Mouse (Mus musculus): Measurements from ENCODE around the gene Nfkbiz. TPM values are rescaled to one million over a fixed set of nuclear protein-coding genes. Genes with fewer than 3 reads are reported as not detected.

Gene Nfkbiz
- polyA plus RNA-seq, 2 experiments: 5.0 to 9.2 TPM

GRCm38 (mm10) chr16:55801629-55802028 lies 37.1 kb downstream of the Nfkbiz start:
- Histone ChIP-seq H3K36me3 (ENCODE audit: control insufficient read depth, insufficient read depth, low read length) (no peaks in the 10 kb centered on the region), H3K4me2 (replicated peaks; ENCODE audit: low read depth, low read length, severe bottlenecking) (no peak overlapping the region), H3K4me3 (replicated peaks; ENCODE audit: low read length) (no peak overlapping the region), H3K9me3 (ENCODE audit: control insufficient read depth, low read length) (no peaks in the 10 kb centered on the region), H3K9ac (ENCODE audit: low read depth, low read length, severe bottlenecking) (no peak overlapping the region), H3K4me1 (ENCODE audit: control insufficient read depth, insufficient read depth, low read length) (no peaks in the 10 kb centered on the region), H3K27me3 (ENCODE audit: control insufficient read depth, insufficient read depth, low read length) (no peaks in the 10 kb centered on the region), H3K27ac (replicated peaks; ENCODE audit: low read depth, low read length) (no peak overlapping the region)
- 76% methylated on average over 1 of the region's 1 CpGs for WGBS
- DNase-seq (ENCODE audit: low spot score): no peak
- no peak for ATAC-seq (ENCODE audit: low FRiP score, low read depth)
- TF ChIP-seq POLR2A (IDR thresholded peaks at IDR 0.05; ENCODE audit: borderline replicate concordance, extremely low read depth, insufficient read depth, insufficient read length): no peak

- H3K27me3 ChIP-seq (ENCODE audit: control insufficient read depth, insufficient read depth, low read length): no peaks in the 10 kb centered on the region
- H3K4me1 ChIP-seq (ENCODE audit: control insufficient read depth, insufficient read depth, low read length): no peaks in the 10 kb centered on the region
- no peak for TF ChIP-seq POLR2A (IDR thresholded peaks at IDR 0.05; ENCODE audit: borderline replicate concordance, extremely low read depth, insufficient read depth, insufficient read length)
- H3K9ac ChIP-seq (ENCODE audit: low read depth, low read length, severe bottlenecking): no peak overlapping the region
- no peak overlapping the region for H3K27ac ChIP-seq (replicated peaks; ENCODE audit: low read depth, low read length)
- 80% methylated on average over 7 of the region's 7 CpGs for WGBS
- DNase-seq (ENCODE audit: low spot score) (no peak), ATAC-seq (ENCODE audit: low FRiP score, low read depth) (no peak)
- H3K36me3 ChIP-seq (ENCODE audit: control insufficient read depth, insufficient read depth, low read length): no peaks in the 10 kb centered on the region
- H3K4me3 ChIP-seq (replicated peaks; ENCODE audit: low read length): no peak overlapping the region
- no peaks in the 10 kb centered on the region for H3K9me3 ChIP-seq (ENCODE audit: control insufficient read depth, low read length)
- H3K4me2 ChIP-seq (replicated peaks; ENCODE audit: low read depth, low read length, severe bottlenecking): no peak overlapping the region
These were observed 39.9 kb downstream of the Nfkbiz start for GRCm38 (mm10) chr16:55798845-55799244.

- no peak for DNase-seq (ENCODE audit: low spot score)
- no peaks in the 10 kb centered on the region for H3K36me3 ChIP-seq (ENCODE audit: control insufficient read depth, insufficient read depth, low read length)
- TF ChIP-seq POLR2A (IDR thresholded peaks at IDR 0.05; ENCODE audit: borderline replicate concordance, extremely low read depth, insufficient read depth, insufficient read length): no peak
These were observed 48.4 kb downstream of the Nfkbiz start for GRCm38 (mm10) chr16:55790326-55790725.

GRCm38 (mm10) chr16:55789291-55789690 lies 49.4 kb downstream of the Nfkbiz start:
- H3K4me3 ChIP-seq (replicated peaks; ENCODE audit: low read length): no peak overlapping the region
- no peaks in the 10 kb centered on the region for H3K4me1 ChIP-seq (ENCODE audit: control insufficient read depth, insufficient read depth, low read length)
- ATAC-seq (ENCODE audit: low FRiP score, low read depth) (no peak), DNase-seq (ENCODE audit: low spot score) (no peak)
- H3K4me2 ChIP-seq (replicated peaks; ENCODE audit: low read depth, low read length, severe bottlenecking): no peak overlapping the region
- TF ChIP-seq POLR2A (IDR thresholded peaks at IDR 0.05; ENCODE audit: borderline replicate concordance, extremely low read depth, insufficient read depth, insufficient read length): no peak
- no peak overlapping the region for H3K9ac ChIP-seq (ENCODE audit: low read depth, low read length, severe bottlenecking)
- no peaks in the 10 kb centered on the region for H3K9me3 ChIP-seq (ENCODE audit: control insufficient read depth, low read length)
- no peak overlapping the region for H3K27ac ChIP-seq (replicated peaks; ENCODE audit: low read depth, low read length)
- 0% methylated on average over 1 of the region's 1 CpGs for WGBS
- H3K27me3 ChIP-seq (ENCODE audit: control insufficient read depth, insufficient read depth, low read length): no peaks in the 10 kb centered on the region
- H3K36me3 ChIP-seq (ENCODE audit: control insufficient read depth, insufficient read depth, low read length): no peaks in the 10 kb centered on the region

More at GRCm38 (mm10) chr16:55790326-55790725, 48.4 kb downstream of the Nfkbiz start:
- Histone ChIP-seq H3K4me3 (replicated peaks; ENCODE audit: low read length) (no peak overlapping the region), H3K4me1 (ENCODE audit: control insufficient read depth, insufficient read depth, low read length) (no peaks in the 10 kb centered on the region), H3K27me3 (ENCODE audit: control insufficient read depth, insufficient read depth, low read length) (no peaks in the 10 kb centered on the region), H3K4me2 (replicated peaks; ENCODE audit: low read depth, low read length, severe bottlenecking) (no peak overlapping the region), H3K9me3 (ENCODE audit: control insufficient read depth, low read length) (no peaks in the 10 kb centered on the region), H3K9ac (ENCODE audit: low read depth, low read length, severe bottlenecking) (no peak overlapping the region), H3K27ac (replicated peaks; ENCODE audit: low read depth, low read length) (no peak overlapping the region)
- ATAC-seq (ENCODE audit: low FRiP score, low read depth): no peak
- WGBS: 82% methylated on average over 7 of the region's 7 CpGs

- H3K9me3 ChIP-seq (ENCODE audit: control insufficient read depth, low read length): no peaks in the 10 kb centered on the region
- no peaks in the 10 kb centered on the region for H3K36me3 ChIP-seq (ENCODE audit: control insufficient read depth, insufficient read depth, low read length)
- 60% methylated on average over 5 of the region's 5 CpGs for WGBS
- no peak overlapping the region for H3K9ac ChIP-seq (ENCODE audit: low read depth, low read length, severe bottlenecking)
- H3K4me3 ChIP-seq (replicated peaks; ENCODE audit: low read length): no peak overlapping the region
- no peak overlapping the region for H3K27ac ChIP-seq (replicated peaks; ENCODE audit: low read depth, low read length)
- no peaks in the 10 kb centered on the region for H3K27me3 ChIP-seq (ENCODE audit: control insufficient read depth, insufficient read depth, low read length)
- no peaks in the 10 kb centered on the region for H3K4me1 ChIP-seq (ENCODE audit: control insufficient read depth, insufficient read depth, low read length)
- no peak for TF ChIP-seq POLR2A (IDR thresholded peaks at IDR 0.05; ENCODE audit: borderline replicate concordance, extremely low read depth, insufficient read depth, insufficient read length)
- DNase-seq (ENCODE audit: low spot score) (no peak), ATAC-seq (ENCODE audit: low FRiP score, low read depth) (no peak)
- H3K4me2 ChIP-seq (replicated peaks; ENCODE audit: low read depth, low read length, severe bottlenecking): no peak overlapping the region
These were observed 50.0 kb downstream of the Nfkbiz start for GRCm38 (mm10) chr16:55788671-55789070.

Data from limb, embryonic 14.5 days (tissue).